Mouse (Mus musculus) ES-E14 (cell line): ENCODE results near the gene Galnt13.

Experiments used
- CHD2 ChIP-seq: IDR thresholded peaks from 2 replicates; pipeline ENCODE4 v1.6.1; 2014; ENCODE audit warnings: mild to moderate bottlenecking, low read depth, low read length, inconsistent platforms
- HCFC1 ChIP-seq: IDR thresholded peaks from 2 replicates; pipeline ENCODE4 v1.6.1; 2012; ENCODE audit warnings: low read length, inconsistent platforms, borderline replicate concordance; ENCODE audit not compliant: insufficient read depth

DNA sequence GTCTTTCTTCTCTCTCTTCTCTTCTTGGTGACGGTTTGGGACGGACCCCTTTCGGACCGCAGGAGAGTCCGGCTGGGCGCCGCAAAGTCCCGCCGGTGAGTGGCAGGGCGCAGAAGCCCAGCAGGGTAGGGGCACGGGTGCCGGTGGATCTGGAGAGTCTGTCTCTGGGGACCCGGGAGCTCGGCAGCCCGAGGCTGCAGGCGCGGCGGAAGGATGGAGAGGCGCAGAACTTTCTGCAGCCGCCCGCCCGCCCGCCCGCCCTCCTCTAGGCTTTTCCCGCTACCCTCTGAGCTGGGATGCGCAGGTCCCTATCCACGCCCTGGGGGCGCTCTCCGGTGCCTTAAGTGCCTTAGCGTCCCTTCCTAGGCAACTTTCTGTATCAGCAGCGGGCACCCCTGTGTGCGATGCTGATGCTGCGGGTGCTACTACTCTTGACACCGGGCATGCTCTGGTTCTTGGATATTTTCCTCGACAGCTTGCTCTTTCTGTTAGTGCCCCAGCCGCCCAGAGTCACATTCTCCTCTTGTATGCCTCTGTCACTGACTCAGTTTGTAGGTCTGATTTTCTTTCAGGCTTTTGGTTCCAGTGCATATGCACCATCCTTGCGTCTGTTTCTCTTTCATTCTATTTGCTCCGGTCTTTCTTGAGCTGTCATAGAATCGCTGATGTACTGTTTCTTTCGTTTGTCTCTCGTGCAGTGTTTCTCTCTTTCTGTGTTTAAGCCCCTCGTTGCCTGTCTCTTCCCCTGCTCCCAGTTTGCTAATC, 801 bp downstream of the Galnt13 start:
- TF ChIP-seq HCFC1 (no peak), CHD2 (no peak)
